Mouse (Mus musculus) myocyte (in vitro differentiated cells): ENCODE measurements at regions not wholly inside any gene's neighbourhood (a gene's known extent, or its start where the extent isn't known, plus 50 kb on each side); places are given as distances from the start of the nearest gene placed in this dataset.

Experiments used
- MAX ChIP-seq: IDR thresholded peaks from one replicate; pipeline ENCODE4 v1.6.1; 2011; ENCODE audit warnings: low read depth, mild to moderate bottlenecking, control low read depth
- POLR2A ChIP-seq: IDR thresholded peaks from one replicate; pipeline ENCODE4 v1.6.1; 2011; ENCODE audit warnings: low read depth, mild to moderate bottlenecking, control low read depth, moderate library complexity; ENCODE audit not compliant: insufficient read length
- USF1 ChIP-seq: IDR thresholded peaks from one replicate; pipeline ENCODE4 v1.6.1; 2011; ENCODE audit warnings: low read depth, mild to moderate bottlenecking, control low read depth, moderate library complexity

- TF ChIP-seq USF1 = no peak
- TF ChIP-seq POLR2A = no peak
- TF ChIP-seq MAX = no peak
Observed at GRCm38 (mm10) chr8:10830835-10831234, 177.4 kb downstream of the Irs2 start.
